Mouse (Mus musculus): ENCODE measurements at regions not wholly inside any gene's neighbourhood (a gene's known extent, or its start where the extent isn't known, plus 50 kb on each side); places are given as distances from the start of the nearest gene placed in this dataset.

DNA sequence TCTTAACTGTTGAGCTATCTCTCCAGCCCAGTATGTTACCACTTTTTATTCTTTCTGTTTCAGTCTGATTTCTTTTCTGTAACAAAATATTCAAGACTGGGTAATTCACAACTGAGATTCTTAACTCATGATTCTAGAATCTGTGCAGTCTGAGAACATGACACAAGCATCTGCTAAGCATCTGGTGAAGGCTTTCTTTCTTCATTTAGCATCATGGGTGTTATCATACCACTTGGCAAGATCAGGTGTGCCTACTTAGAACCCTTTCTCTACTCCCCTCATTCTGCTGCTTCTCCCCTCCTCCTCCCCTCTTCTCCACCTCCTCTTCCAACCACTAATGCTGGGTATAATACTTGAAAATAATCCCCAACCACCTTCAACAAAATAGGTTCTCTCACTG lies 62.1 kb upstream of the Pfn2 start:
- TF ChIP-seq POLR2A (IDR thresholded peaks at IDR 0.05; ENCODE audit: extremely low read depth, insufficient read depth, low read length) = no peak
- Histone ChIP-seq H3K36me3 (ENCODE audit: control insufficient read depth, insufficient read depth, low read length) (no peaks in the 10 kb centered on the region), H3K4me3 (ENCODE audit: insufficient read depth, low read depth, low read length) (no peak overlapping the region), H3K27ac (replicated peaks; ENCODE audit: insufficient read depth, low read depth, low read length) (no peak overlapping the region), H3K9ac (ENCODE audit: low read depth, low read length) (no peak overlapping the region), H3K27me3 (ENCODE audit: control insufficient read depth, insufficient read depth, low read length) (no peaks in the 10 kb centered on the region), H3K79me2 (ENCODE audit: control insufficient read depth, insufficient read depth, low read length) (no peaks in the 10 kb centered on the region), H3K4me1 (ENCODE audit: control insufficient read depth, insufficient read depth, low read length) (no peaks in the 10 kb centered on the region)
- DNase-seq (ENCODE audit: extremely low read depth, low read depth, low spot score) = no peak

DNA sequence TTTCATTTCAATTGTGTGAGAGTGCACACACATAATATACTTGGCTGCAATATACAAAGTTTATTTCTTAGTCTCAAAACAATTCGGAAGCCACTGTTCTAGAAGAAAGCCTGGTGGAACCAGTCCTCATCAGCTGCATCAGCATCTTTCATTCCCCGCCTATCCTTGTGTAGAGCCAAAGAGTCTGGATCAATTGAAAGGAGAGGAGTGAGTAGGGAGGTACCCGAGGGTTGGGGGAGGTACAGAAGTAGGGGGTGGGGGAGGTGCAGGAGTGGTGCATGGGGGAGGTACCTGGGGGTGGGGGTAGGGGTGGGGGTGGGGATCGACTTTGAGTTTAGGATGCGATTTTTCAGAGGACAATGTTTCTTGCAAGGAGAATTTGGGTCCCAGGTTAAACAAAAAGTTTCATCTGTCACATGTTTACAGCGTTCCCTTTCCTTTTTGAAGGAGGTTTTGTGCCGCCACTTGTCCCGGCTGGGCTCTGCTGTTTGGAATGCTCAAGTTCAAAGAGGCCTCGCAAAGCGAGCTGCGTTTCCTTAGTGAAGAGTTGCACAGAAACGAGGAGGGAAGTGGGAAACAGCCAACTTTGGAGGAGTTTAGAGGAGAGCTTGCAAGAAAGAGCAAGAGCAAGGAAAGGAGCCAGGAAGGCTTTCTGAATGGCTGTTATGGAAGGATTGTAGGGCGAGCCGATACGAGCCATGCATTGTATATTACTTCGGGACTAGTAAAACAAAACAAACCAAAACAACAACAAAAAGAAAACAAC lies 64.1 kb upstream of the Pfn2 start:
- DNase-seq (ENCODE audit: extremely low read depth, low read depth, low spot score) = no peak
- WGBS = 40% methylated on average over 16 of the region's 16 CpGs

DNA sequence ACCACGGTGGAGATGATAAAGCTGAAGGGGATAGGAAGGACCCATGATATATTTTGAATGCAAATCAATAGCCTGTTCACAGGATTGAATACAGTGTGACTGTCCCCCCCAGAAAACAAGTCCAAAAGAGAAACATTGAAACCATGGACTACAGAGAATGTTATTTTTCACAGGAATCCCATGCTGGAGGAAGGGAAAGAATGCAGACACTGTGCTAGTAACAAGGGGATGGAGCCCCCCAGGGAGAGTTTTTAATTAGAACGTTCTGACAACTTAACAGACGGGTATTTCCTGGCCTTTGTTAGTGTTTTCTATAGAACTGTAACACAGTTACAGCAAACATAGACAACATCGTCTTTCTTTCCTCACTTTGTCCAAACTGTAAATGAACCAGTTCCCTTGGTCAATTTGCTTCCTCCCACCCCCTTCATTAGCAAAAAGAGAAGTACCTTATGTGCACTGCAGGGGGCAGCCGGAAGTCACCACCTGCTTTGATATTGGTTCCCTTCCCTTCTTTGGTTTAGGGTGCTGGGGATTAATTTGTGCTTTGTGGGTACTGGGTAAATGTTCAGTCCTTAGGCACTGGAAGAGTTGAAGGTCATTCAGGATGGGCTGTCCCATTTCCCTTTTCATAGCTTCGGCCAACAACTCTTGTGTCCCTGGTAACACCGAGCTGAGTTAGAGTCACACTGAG lies 64.9 kb upstream of the Pfn2 start:
- H3K27ac ChIP-seq (replicated peaks; ENCODE audit: insufficient read depth, low read depth, low read length) = no peak overlapping the region
- H3K4me3 ChIP-seq (ENCODE audit: insufficient read depth, low read depth, low read length) = no peak overlapping the region
- no peaks in the 10 kb centered on the region for H3K36me3 ChIP-seq (ENCODE audit: control insufficient read depth, insufficient read depth, low read length)
- no peak overlapping the region for H3K9ac ChIP-seq (ENCODE audit: low read depth, low read length)
- no peaks in the 10 kb centered on the region for H3K4me1 ChIP-seq (ENCODE audit: control insufficient read depth, insufficient read depth, low read length)
- H3K27me3 ChIP-seq (ENCODE audit: control insufficient read depth, insufficient read depth, low read length) = no peaks in the 10 kb centered on the region
- 67% methylated on average over 7 of the region's 7 CpGs for WGBS
- DNase-seq (ENCODE audit: extremely low read depth, low read depth, low spot score) = no peak
- TF ChIP-seq CTCF (IDR thresholded peaks at IDR 0.05; ENCODE audit: low read depth, low read length) (no peak), POLR2A (IDR thresholded peaks at IDR 0.05; ENCODE audit: extremely low read depth, insufficient read depth, low read length) (no peak)
- no peaks in the 10 kb centered on the region for H3K79me2 ChIP-seq (ENCODE audit: control insufficient read depth, insufficient read depth, low read length)

More for the DNA sequence above, 64.1 kb upstream of the Pfn2 start:
- Histone ChIP-seq H3K4me3 (ENCODE audit: insufficient read depth, low read depth, low read length) (no peak overlapping the region), H3K4me1 (ENCODE audit: control insufficient read depth, insufficient read depth, low read length) (no peaks in the 10 kb centered on the region), H3K79me2 (ENCODE audit: control insufficient read depth, insufficient read depth, low read length) (no peaks in the 10 kb centered on the region), H3K9ac (ENCODE audit: low read depth, low read length) (no peak overlapping the region), H3K36me3 (ENCODE audit: control insufficient read depth, insufficient read depth, low read length) (no peaks in the 10 kb centered on the region), H3K27ac (replicated peaks; ENCODE audit: insufficient read depth, low read depth, low read length) (no peak overlapping the region), H3K27me3 (ENCODE audit: control insufficient read depth, insufficient read depth, low read length) (no peaks in the 10 kb centered on the region)
- no peak for TF ChIP-seq POLR2A (IDR thresholded peaks at IDR 0.05; ENCODE audit: extremely low read depth, insufficient read depth, low read length)
- TF ChIP-seq CTCF (IDR thresholded peaks at IDR 0.05; ENCODE audit: low read depth, low read length) = no peak

DNA sequence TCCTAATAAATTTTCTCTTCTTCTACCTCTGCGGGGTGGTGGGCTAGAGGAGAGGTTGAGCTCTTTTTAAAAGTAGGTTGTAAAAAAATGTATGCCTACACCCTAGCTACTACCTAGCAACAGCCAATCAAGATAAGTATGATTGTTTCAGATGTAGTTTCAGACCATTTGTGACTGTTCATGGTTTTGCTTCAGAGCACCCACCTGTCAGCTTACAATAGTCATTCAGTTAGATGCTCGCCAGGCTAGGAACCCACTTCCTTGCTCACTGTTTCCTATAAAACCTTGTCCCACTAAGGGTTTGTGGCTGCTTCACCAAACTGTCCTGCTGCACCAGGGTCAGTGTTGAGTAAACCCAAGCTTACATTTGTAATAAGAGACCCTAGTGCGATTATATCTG lies 66.8 kb upstream of the Pfn2 start:
- Histone ChIP-seq H3K9ac (ENCODE audit: low read depth, low read length) (no peak overlapping the region), H3K79me2 (ENCODE audit: control insufficient read depth, insufficient read depth, low read length) (no peaks in the 10 kb centered on the region), H3K4me1 (ENCODE audit: control insufficient read depth, insufficient read depth, low read length) (no peaks in the 10 kb centered on the region), H3K36me3 (ENCODE audit: control insufficient read depth, insufficient read depth, low read length) (no peaks in the 10 kb centered on the region), H3K27me3 (ENCODE audit: control insufficient read depth, insufficient read depth, low read length) (no peaks in the 10 kb centered on the region), H3K4me3 (ENCODE audit: insufficient read depth, low read depth, low read length) (no peak overlapping the region), H3K27ac (replicated peaks; ENCODE audit: insufficient read depth, low read depth, low read length) (no peak overlapping the region)
- 91% methylated on average over 3 of the region's 3 CpGs for WGBS
- TF ChIP-seq CTCF (IDR thresholded peaks at IDR 0.05; ENCODE audit: low read depth, low read length) = no peak
- no peak for TF ChIP-seq POLR2A (IDR thresholded peaks at IDR 0.05; ENCODE audit: extremely low read depth, insufficient read depth, low read length)
- DNase-seq (ENCODE audit: extremely low read depth, low read depth, low spot score) = no peak

DNA sequence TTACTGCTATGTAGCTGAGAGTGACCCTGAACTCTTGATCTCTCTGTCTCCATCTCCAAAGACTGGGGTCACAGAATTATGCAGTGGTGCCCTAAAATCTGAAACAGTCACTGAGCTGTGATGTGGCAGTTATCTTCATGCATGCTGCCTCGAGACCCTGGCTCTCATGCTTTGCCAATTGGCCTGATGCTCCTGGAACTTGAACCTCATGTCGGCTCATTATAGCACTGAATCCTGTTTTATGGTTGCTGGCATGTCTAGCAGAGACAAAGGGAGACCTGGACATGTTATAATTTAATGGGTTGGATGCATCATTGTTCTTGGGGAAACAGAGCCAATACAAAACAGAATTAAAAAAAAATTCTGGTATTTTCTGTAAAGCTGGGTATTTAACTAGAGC lies 71.0 kb upstream of the Pfn2 start:
- Histone ChIP-seq H3K4me3 (ENCODE audit: insufficient read depth, low read depth, low read length) (no peak overlapping the region), H3K36me3 (ENCODE audit: control insufficient read depth, insufficient read depth, low read length) (no peaks in the 10 kb centered on the region), H3K9ac (ENCODE audit: low read depth, low read length) (no peak overlapping the region), H3K27me3 (ENCODE audit: control insufficient read depth, insufficient read depth, low read length) (no peaks in the 10 kb centered on the region), H3K79me2 (ENCODE audit: control insufficient read depth, insufficient read depth, low read length) (no peaks in the 10 kb centered on the region), H3K27ac (replicated peaks; ENCODE audit: insufficient read depth, low read depth, low read length) (no peak overlapping the region), H3K4me1 (ENCODE audit: control insufficient read depth, insufficient read depth, low read length) (no peaks in the 10 kb centered on the region)
- TF ChIP-seq CTCF (IDR thresholded peaks at IDR 0.05; ENCODE audit: low read depth, low read length) = no peak
- WGBS = 86% methylated on average over 2 of the region's 2 CpGs
- no peak for DNase-seq (ENCODE audit: extremely low read depth, low read depth, low spot score)

DNA sequence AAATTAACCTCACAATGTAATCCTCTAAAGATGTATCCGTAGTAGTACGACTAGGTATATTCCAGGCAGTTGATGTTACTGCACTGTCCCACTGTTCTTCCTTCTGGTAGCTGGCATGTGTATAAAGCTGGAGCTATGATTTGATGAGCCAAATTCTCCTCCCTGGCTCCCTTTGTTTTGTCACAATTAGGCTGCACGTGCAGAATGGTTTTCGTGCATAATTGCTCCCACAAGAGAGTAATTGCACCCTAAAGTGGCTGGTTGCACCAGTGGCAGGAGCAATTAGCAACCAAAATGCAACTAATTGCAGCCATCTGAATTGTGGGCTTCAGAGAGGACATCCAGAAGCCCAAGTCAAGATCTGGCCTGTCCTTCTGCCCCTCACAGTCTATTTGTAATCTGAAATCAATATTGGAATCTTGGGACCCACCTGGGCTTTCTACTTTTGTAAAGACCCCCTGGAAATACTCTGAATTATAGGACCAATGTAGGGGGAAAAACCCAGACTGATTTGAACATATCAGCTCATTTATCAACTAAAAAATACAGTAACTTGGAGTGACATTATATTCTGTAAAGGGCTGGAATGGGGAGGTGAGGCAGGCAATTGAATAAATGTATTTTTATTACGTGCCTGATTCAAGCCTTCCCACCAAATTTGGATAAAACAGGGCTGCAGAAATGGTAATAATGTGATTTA lies 71.7 kb upstream of the Pfn2 start:
- DNase-seq (ENCODE audit: extremely low read depth, low read depth, low spot score) = no peak
- Histone ChIP-seq H3K36me3 (ENCODE audit: control insufficient read depth, insufficient read depth, low read length) (no peaks in the 10 kb centered on the region), H3K27me3 (ENCODE audit: control insufficient read depth, insufficient read depth, low read length) (no peaks in the 10 kb centered on the region), H3K4me3 (ENCODE audit: insufficient read depth, low read depth, low read length) (no peak overlapping the region), H3K27ac (replicated peaks; ENCODE audit: insufficient read depth, low read depth, low read length) (no peak overlapping the region), H3K79me2 (ENCODE audit: control insufficient read depth, insufficient read depth, low read length) (no peaks in the 10 kb centered on the region), H3K4me1 (ENCODE audit: control insufficient read depth, insufficient read depth, low read length) (no peaks in the 10 kb centered on the region), H3K9ac (ENCODE audit: low read depth, low read length) (no peak overlapping the region)
- TF ChIP-seq CTCF (IDR thresholded peaks at IDR 0.05; ENCODE audit: low read depth, low read length) = no peak
- TF ChIP-seq POLR2A (IDR thresholded peaks at IDR 0.05; ENCODE audit: extremely low read depth, insufficient read depth, low read length) = no peak
- 84% methylated on average over 5 of the region's 5 CpGs for WGBS

Data from liver, adult 2 months (tissue).